Mouse (Mus musculus): Measurements from ENCODE around the gene Ptpn14.
A peak's percentile ranks its signal among the peaks of the same experiment; 100 is the strongest.
"Not testable (repeated sequence)": the region's sequence is repeated elsewhere in the genome, so short reads cannot be mapped to it uniquely, and the experiment has no call there.

The Ptpn14 gene

DNA sequence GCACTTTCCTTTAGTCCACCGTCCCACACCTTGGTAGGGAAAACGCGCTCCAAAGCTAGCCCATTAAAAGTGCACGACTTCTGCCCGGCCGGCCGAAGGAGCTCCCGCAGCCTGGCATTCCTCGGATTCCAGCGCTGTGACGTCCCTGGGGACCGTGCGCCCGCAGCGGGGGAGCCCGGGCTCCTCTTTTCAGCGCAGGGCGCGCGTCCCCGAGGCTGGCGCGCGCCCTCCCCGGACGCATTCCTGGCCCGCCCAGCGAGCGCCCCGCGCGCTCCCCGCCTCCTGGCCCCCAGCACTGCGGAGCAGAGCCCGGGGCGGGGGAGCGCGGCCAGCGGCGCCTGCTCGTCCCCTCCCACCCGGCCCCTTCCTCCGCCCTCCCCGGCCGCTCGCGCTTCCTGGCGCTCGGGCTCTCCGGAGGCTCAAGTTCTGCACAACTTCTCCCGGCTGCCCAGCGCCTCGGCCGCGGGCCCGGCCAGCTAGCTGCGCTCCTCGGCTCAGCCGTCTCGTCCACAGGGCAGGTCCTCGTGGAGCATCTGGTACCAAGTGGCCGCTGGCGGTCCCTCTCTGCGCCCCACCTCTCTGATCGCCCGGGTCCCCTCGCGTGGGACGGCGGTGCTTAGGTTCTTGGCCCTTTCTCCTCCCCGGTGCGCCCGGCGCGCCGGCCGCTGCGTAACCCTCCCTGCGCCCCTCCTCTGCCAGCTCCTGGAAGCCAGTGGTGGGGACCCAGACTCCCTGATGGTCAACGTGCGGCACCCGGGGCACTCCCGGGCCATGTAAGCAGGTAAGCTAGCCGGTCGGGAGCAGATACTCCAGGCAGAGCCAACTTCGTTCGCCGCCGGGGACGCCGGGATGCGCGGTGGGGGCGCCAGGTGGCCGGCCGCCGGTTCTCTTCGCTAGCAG is at the start of gene Ptpn14:
Ptpn14 (plus strand) TSS at position 385 of the 900 bp plus-strand sequence.
- peak; percentile 92 for DNase-seq

DNA sequence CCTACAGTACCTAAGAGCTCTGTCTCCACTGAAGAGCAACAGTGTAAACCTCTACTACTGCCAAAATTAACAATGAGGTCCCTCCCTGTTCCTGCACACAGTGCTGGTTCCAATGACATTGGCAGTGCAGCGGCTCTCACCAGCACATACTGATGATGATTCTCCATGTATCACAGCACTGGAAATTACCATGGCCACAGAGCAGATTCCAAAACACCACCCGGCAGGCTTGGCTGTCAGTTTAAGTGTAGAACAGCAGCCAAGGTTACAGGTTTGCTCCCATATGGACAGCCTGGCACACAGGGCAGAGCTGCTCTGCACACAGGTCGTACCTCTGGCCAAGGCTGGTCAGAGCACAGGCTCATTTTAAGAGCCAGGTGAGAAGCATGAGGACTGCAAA is 48.5 kb upstream of the Ptpn14 start:
- no peak for DNase-seq

DNA sequence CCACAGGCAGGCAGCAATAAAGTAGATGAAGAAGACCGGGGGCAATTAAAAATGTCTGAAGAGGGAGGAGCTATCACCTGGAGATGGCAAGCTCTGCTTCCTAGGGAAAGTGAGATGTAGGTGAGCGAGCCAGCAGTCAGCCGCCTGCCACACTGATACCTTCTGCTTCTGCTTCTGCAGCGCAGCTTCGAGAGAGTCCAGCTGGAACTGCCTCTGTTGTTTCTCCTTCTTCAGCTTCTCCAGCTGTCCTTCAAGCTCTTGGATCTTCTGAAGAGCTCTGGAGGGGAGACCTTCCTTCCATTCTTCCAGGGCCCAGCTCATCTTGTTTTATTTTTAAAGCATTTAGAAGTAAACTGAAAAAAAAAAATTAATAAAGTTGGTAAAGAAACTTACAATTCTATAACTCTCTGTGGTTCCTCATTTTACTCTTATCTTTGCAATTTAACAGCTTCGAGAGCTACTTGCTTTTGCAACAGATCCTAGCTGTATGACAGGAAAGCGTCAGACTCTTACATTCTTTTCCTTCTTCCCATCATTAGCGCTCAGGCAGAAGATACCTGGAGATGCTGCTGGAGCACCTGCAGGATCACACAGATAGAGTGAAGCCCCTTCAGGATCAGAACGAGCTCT is 43.2 kb upstream of the Ptpn14 start:
- no peak for DNase-seq

DNA sequence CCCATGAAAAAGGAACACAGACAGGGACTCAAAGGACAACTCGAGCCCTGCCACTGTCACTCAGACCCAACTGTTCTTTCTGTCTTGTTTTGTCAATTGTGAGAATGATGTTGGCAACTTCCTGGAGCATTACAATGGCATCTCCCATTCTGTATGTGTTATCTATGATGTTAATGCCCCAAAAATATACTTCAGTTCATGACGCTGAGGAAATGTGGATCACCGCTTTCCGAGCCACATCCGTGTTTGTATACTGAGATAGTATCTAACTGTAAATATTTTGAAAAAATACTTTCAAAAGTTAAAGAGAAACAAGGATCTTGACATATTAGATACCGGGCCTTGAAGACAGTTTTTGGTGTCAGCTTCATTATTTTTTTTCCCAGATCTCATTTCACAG is 42.0 kb upstream of the Ptpn14 start:
- DNase-seq: no peak

DNA sequence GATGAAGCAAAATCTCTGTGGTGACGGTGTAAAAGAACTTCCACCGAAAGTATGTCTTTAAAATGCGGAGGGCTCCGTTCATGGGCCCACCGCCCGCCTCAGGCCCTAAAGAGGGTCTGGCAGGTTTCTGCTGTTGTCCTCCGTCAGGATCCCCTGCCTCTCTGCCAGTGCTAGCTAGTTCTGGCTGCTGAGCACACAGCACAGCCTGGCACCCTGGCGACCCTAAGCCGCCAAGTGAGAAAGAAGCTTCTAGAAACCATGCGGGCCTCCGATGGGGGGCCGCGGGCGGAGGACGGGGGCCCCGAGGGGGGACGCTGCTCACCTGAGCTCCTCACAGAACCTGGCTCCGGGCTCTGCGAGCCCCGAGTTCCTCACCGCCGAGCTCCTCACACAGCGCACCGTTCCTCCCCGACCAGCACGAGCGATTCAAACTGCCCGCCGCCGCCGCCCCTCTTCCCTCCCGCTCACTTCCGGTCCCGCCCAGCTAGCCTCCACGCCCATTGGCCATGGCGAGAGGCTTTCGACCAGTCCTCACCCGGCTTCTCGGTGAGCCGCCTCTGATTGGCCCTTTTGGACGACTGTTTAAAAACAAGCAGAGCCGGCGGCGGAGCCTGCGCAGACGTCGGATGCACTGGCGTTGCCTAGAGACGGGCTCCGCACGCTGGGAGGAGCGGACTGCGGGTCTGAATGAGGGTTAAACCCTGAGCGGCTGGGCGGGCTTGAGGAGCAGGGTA is 40.2 kb upstream of the Ptpn14 start, which contains the start of gene Cenpf:
Cenpf (minus strand) TSS at position 433 of the 734 bp plus-strand sequence.
- DNase-seq: peak; percentile 99

DNA sequence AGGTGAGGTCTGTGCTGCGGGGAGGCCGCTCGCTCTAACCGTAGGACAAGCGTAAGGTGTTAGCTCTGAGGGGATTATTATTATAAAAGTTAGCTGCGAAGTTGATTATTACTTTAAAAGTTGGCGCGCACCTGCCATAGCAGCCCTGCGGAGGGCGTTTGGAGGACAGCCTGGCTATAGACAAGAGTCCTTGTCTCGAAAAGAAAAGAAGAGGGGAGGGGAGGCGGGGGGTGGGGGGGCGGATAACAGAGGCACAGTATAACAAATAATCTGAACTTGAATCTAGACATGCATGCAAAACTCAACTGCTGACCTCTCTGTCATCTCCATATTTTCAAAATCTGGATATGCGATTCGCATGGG is 39.7 kb upstream of the Ptpn14 start:
- no peak for DNase-seq

DNA sequence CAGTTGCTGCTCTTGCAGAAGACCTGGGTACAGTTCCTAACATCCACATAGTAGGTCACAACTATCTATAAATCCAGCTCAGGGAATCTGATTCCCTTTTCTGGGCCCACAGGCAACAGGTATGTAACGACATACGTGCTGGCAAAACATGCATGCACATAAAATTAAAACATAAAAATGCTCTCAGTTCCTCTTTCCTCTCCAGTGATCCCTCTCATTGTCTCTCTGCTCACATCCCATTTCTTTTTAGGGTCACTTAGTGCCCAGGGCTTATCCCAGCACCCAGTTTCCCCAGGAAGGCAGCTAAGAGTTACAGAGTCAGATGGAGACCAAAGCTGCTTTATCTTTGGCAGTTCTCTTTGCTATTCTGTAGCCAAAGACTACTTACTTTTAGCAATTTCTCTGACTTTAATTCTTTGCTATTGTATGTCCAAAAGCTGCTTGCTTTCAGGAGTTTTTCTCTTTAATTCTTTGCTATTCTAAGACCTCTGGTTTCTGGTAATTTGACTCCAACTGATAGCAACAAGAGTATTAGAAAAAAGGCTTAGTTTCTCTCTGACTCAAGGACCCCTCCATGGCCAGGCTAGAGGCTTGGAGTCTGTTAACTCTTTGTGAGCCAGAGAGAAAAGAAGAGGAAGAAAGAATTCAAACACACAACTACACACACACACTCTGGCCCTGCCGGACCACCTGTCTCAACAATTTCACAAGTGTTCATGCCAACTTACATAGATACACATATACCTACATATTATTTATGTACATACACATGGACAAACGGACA is 38.8 kb upstream of the Ptpn14 start:
- DNase-seq: no peak

DNA sequence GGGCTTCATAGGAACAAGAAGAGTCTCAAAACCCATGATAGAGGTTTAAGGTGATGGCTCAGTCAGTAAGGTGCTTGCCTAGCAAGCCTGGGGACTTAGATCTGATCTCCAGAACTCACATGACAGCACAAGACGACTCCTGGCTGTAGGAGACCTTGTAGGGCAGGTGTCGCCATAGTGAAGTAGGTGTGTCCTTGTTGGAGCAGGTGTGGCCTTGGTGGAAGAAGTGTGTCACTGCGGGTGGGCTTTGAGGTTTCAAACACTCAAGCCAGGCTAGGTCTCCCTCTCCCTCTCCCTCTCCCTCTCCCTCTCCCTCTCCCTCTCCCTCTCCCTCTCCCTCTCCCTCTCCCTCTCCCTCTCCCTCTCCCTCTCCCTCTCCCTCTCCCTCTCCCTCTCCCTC is 35.6 kb upstream of the Ptpn14 start:
- DNase-seq: not testable (repeated sequence)

DNA sequence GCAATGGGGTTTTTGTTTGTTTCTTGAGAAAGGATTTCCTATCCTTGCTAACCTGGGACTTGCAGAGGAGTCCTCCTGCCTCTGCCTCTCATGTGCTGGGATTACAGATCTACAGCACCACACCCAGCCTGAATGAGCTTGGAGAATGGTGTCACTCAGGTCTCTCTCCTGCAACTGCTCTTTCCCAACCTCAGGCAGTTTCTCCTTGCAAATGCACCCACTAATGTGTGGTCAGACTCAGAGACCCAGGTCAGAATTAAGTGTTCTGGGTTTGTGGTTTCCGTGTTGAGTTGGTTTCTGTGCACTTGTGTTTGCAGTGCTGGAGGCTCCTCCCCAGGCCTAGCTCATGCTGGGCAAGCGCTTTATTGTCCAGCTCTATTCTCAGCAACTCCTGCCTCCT is 33.7 kb upstream of the Ptpn14 start:
- no peak for DNase-seq

DNA sequence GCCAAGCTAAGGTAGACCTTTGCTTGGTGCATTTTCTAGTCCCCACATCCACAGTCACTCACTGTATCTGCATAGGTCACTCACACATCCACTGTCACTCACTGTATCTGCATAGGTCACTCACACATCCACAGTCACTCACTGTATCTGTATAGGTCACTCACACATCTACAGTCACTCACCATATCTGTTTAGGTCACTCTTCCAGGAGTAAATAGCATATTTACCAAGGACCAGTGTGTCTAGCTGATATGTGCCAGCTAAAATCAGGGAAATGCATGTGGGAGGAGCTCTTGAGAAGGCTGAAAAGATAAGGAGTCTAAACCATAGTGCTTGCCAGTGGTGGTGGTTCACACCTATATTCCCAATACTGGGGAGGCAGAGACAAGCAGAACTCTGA is 32.7 kb upstream of the Ptpn14 start:
- DNase-seq: no peak

DNA sequence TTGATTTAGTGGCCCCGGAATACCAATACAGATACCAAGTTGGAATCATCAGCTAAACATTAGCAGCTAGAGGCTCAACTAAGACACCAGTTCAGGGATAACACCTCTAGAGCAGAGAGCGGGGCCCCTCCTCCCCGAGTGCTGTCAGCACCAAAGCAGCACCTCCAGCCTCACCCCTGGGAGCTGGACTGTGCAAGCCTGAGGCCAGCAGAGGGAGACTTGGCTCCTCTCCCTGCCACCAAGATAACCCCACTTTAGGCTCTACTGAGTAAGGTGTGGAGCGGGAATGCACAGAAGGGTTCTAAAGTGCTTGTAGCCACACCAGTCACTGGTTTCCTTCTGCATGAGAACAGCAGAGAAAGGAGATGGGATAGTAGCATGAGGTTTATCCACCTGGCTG is 29.7 kb upstream of the Ptpn14 start:
- DNase-seq: no peak

DNA sequence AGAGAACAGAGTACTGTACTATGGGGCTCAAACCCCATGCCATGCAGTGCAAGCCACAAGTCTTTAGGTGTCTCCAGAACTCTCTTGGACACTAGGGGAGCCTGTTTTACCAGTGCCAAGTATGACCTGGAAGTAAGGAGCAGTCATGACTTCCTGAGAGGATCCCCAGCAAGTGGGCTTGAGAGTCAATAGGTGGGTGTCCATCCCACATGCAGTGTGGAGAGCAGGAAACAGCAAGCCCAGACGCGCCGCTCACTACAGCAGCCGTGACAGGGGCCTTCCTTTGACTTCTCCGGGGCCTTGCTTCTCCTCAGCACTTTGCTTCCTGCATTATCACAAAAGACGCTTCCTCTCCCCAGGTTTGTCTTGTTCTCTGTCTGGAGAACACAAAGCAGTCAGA is 27.9 kb upstream of the Ptpn14 start:
- DNase-seq: no peak

DNA sequence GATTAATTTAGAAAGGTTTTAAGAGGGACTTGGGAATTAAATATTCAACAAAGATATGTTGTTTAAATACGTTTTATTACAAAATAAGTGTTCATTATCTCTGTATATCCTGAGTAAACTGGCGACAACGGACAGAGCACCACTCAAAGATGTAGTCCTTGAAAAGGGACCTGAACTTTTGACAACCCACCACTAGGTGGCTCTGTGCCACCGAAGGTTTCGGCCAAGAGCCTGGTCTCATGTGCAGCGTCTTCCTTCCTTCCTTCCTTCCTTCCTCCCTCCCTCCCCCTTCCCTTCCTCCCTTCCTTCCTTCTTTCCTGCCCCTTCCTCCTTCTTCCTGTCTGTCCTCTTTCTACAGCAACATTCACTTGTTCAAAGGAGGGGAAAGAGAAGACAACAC is 27.1 kb upstream of the Ptpn14 start:
- DNase-seq: peak; percentile 81

DNA sequence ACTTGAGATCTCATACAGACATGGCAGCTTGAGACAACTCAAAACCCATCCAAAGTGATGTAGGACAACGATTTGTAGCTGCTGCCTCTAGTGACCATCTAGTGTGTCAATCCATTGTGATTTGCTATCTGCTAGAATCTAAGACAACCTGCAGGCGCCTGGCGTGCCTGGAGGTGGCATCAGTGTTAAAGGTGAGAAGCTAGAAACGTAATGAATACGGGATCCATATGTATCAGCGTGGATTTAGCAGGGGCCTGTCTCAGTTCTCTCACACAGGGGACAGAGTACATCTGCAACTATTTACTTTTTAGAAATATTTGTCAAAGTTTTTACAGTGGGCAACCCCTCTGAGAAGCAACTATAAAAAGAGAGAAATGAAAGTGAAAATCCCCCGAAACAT is 24.9 kb upstream of the Ptpn14 start:
- DNase-seq: no peak

DNA sequence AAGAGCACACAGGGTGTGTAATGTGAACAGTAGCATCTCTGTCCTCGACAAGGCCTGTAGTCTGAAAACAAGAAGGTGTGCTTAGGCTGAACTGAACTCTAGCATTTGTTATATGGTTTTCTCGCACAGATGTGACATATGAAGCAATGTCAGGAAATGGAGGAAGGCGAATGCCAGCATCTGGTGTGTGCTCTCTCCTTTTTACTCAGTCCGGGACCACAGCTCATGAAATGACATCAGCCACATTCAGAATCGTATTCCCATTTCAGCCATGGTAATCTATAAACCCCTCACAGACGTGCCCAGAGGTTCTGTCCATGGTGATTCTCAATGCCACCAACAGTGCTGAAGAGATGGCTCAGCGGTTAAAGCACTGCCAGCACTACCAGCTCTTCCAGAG is 24.5 kb upstream of the Ptpn14 start:
- no peak for DNase-seq

DNA sequence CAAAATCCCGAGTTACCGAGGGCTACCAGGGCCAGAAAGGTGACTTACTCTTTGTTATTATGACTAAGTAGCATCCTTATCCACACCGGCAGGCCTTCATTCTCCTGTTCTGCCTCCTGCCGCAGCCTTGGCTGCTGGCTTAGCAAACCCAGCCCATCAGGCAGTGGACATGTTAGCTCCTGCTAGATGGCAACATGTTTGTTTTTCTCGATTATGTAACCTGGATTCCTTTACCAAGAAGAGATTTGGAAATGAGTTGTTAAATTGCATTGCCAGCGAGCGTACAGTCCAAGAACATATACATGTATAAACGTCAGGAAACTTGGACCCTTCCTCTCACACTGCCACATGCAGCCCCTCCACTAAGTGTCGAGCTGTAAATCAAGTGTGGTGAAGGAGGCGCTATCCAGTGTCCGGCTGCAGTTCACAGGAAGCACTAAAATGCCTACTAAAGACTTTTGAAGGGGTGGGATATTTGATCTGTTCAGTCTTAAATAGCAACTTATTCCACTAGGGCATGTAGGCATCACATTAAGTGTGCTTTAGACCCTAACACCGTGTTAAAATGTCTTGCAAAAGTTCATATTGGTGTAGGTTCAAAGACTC is 21.9 kb upstream of the Ptpn14 start:
- DNase-seq: no peak

DNA sequence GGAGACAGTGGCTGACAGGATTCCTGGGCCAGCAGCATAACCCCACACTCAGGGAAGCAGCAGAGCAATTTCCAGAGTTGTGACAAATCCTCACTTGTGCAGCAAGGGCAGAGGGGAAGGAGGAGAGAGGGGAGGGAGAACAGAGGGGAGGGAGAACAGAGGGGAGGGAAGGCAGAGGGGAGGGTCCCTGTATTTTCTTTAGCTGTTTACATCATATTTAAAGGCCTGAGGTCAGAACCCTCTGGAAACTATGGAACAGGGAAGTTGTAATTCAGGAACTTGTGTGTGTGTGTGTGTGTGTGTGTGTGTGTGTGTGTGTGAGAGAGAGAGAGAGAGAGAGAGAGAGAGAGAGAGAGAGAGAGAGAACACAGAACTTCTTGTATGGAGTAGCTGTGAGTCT is 21.1 kb upstream of the Ptpn14 start:
- DNase-seq: no peak

DNA sequence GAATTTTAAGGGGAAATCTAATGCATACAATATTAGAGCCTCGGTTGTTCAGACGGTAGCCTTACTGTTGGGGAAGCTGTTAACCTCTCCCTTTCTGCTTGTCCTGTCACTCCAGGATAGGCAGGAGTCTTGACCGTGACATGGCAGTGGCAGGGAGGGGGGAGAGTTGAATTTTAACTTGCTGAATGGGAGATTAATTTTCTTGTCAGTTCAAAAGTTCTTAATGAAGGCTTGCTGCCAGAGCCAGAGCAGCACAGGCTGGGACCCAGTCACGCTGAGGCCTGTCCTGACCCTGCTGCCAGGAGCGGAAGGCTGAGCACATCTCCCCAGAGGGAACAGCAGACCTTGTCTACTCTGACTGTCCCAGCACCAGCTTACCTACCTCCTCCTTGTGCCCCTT is 20.6 kb upstream of the Ptpn14 start:
- no peak for DNase-seq

DNA sequence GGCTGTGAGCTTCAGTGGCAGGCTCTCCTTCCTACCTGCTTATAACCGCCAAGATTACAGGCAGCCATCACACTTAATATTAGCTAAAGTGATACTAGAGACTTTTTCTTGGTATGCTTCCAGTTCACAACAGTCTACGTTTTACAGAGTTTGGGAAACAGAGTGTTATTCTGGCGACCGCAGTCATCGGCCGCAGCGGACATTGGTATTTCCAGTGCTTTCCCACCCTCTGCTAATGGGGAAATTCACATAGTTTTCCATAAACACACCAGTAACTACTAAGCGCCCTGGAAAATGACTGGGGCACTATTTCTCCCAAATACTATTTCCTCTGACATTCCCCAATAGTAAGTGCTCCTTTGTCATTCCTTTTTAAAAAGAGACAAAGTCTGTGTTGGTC is 19.1 kb upstream of the Ptpn14 start:
- DNase-seq: no peak

DNA sequence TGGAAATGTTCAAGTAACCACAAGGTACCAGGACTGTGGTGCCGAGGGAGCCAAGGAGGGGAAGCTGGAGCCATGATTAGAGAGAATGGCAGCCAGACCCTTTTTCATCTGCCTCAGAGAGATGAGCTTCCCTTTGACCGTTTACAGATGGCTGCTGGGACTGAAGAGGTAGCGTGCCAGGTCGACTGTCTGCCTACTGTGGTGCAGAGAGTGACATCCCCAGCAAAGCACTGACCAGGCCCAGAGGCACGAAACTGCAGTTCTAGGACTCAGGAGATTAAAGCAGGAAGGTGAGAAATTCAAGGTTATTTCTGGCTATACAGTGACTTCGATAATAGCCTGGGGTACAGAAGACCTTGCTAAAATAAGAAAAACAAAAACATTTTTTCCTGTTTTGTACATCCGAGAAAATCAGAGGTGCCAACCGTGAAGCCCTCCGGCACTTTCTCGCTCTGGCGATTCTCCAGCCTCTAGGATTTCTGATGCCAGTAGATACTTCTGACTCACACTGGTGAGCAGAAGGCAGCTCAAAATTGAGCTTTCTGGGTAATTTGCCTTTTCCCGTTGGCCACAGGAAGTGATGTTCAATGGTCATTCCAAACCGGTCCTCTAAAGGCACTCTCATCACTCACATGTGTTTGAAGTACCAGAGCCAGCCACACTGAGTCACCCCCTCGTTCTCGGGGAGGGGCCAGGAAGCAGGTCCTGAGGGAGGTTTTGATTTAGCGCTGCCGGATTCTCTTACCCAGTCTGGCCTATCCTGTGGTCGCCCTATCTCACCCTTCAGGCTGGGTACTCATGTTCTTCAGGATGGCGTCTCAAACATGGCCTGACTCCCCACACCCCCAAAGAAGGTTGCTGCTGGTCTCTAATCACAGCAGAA is 11.9 kb upstream of the Ptpn14 start:
- peak; percentile 55 for DNase-seq

DNA sequence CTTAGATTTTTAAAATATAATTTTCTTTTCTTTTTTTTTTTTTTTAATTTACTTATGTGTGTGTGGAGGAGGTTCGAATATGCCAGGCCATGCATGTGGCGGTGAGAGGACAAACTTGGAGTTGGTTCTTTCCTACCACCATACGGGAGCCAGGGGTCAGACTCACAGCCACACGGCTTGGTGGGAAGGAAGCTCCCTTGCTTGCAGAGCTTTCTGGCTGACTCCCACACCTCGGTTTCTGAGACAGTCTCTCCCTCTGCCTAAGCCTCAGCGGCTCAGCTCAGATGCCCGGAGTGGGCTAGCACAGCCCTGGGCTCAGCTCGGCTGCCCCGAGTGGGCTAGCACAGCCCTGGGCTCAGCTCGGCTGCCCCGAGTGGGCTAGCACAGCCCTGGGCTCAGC is 10.5 kb upstream of the Ptpn14 start:
- DNase-seq: no peak

DNA sequence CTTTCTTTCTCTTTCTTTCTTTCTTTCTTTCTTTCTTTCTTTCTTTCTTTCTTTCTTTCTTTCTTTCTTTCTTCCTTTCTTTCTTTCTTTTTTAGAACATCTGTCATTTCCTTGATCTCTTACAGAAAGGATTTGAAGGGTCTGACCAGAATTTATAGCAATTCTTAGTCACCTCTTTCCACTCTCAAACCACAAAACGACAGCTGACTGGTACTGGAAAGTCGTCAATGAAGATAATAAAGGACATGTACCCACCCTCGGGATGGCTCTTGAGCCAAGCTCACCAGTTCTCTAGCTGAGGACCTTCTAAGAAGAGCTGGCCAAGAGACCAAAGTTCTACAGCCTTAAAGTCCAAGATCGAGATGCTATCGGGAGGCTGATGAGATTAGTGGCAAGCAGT is 9.5 kb upstream of the Ptpn14 start:
- no peak for DNase-seq

Data from lung, postnatal 10 days (tissue).